Mouse (Mus musculus): ENCODE data around the gene Sacs. TPM values are rescaled to one million over a fixed set of nuclear protein-coding genes. Genes with fewer than 3 reads are reported as not detected.
"Not testable (repeated sequence)": the region's sequence is repeated elsewhere in the genome, so short reads cannot be mapped to it uniquely, and the experiment has no call there.

Gene Sacs
- polyA plus RNA-seq (2015; fragmentation: Nextera tagmentation; extraction: Ambion mirVana): 1.1 and 1.3 TPM in 2 replicates

GRCm38 (mm10) chr14:61137994-61138726 lies at the start of gene Sacs:
Gene Sacs, plus strand, starts transcription at chr14:61138457.
- peak within 1 kb of the TSS; percentile 31 for H3K4me3 ChIP-seq (replicated peaks)
- 12% methylated on average over 23 of the region's 23 CpGs for WGBS (ENCODE audit: insufficient replicate concordance)
- no peaks in the 10 kb centered on the region for H3K9me3 ChIP-seq (replicated peaks)
- H3K36me3 ChIP-seq (replicated peaks): no peaks in the 10 kb centered on the region
- no peak within 1 kb of the TSS for H3K27ac ChIP-seq (replicated peaks)
- H3K9ac ChIP-seq: no peak within 1 kb of the TSS
- no peak for ATAC-seq (ENCODE audit: insufficient read depth)
- H3K27me3 ChIP-seq: peaks cover 24% of the 10 kb centered on the region
- H3K4me2 ChIP-seq: peak within 1 kb of the TSS; percentile 46
- H3K4me1 ChIP-seq (replicated peaks): no peaks in the 10 kb centered on the region

- Histone ChIP-seq H3K4me1 (replicated peaks) (no peaks in the 10 kb centered on the region), H3K4me2 (no peak overlapping the region), H3K27ac (replicated peaks) (no peak overlapping the region)
These were observed 47.3 kb upstream of the Sacs start for GRCm38 (mm10) chr14:61090955-61091354.

GRCm38 (mm10) chr14:61092073-61092472 lies 46.2 kb upstream of the Sacs start:
- H3K9me3 ChIP-seq (replicated peaks): no peaks in the 10 kb centered on the region
- 67% methylated on average over 3 of the region's 3 CpGs for WGBS (ENCODE audit: insufficient replicate concordance)
- H3K27ac ChIP-seq (replicated peaks): no peak overlapping the region
- H3K4me1 ChIP-seq (replicated peaks): no peaks in the 10 kb centered on the region
- H3K9ac ChIP-seq: no peak overlapping the region
- H3K27me3 ChIP-seq: no peaks in the 10 kb centered on the region
- ATAC-seq (ENCODE audit: insufficient read depth): no peak
- no peak overlapping the region for H3K4me2 ChIP-seq
- H3K4me3 ChIP-seq (replicated peaks): no peak overlapping the region
- no peaks in the 10 kb centered on the region for H3K36me3 ChIP-seq (replicated peaks)

More at GRCm38 (mm10) chr14:61090955-61091354, 47.3 kb upstream of the Sacs start:
- no peaks in the 10 kb centered on the region for H3K9me3 ChIP-seq (replicated peaks)
- WGBS (ENCODE audit: insufficient replicate concordance): 63% methylated on average over 5 of the region's 5 CpGs
- no peaks in the 10 kb centered on the region for H3K36me3 ChIP-seq (replicated peaks)
- no peaks in the 10 kb centered on the region for H3K27me3 ChIP-seq
- no peak for ATAC-seq (ENCODE audit: insufficient read depth)
- H3K9ac ChIP-seq: no peak overlapping the region
- no peak overlapping the region for H3K4me3 ChIP-seq (replicated peaks)

- Histone ChIP-seq H3K9ac (no peak overlapping the region), H3K27me3 (no peaks in the 10 kb centered on the region), H3K36me3 (replicated peaks) (no peaks in the 10 kb centered on the region), H3K9me3 (replicated peaks) (no peaks in the 10 kb centered on the region), H3K4me2 (no peak overlapping the region), H3K4me3 (replicated peaks) (no peak overlapping the region), H3K27ac (replicated peaks) (peak overlapping the region; percentile 58; the same call in 1 of the 2 replicates), H3K4me1 (replicated peaks) (no peaks in the 10 kb centered on the region)
- ATAC-seq (ENCODE audit: insufficient read depth): peak; percentile 72; the same call in 1 of the 2 replicates
- 57% methylated on average over 12 of the region's 12 CpGs for WGBS (ENCODE audit: insufficient replicate concordance)
These were observed 40.2 kb upstream of the Sacs start for GRCm38 (mm10) chr14:61097974-61098625.

GRCm38 (mm10) chr14:61100736-61101135 lies 37.5 kb upstream of the Sacs start:
- Histone ChIP-seq H3K4me1 (replicated peaks) (no peaks in the 10 kb centered on the region), H3K9ac (no peak overlapping the region), H3K27ac (replicated peaks) (no peak overlapping the region), H3K27me3 (no peaks in the 10 kb centered on the region), H3K36me3 (replicated peaks) (no peaks in the 10 kb centered on the region), H3K4me2 (no peak overlapping the region), H3K9me3 (replicated peaks) (no peaks in the 10 kb centered on the region), H3K4me3 (replicated peaks) (no peak overlapping the region)
- 65% methylated on average over 6 of the region's 6 CpGs for WGBS (ENCODE audit: insufficient replicate concordance)
- ATAC-seq (ENCODE audit: insufficient read depth): no peak

GRCm38 (mm10) chr14:61106404-61106803 lies 31.9 kb upstream of the Sacs start:
- Histone ChIP-seq H3K4me1 (replicated peaks) (0 out of 2 replicates have a peak, but pooled peaks cover 2% of the 10 kb centered on the region), H3K9me3 (replicated peaks) (no peaks in the 10 kb centered on the region), H3K36me3 (replicated peaks) (no peaks in the 10 kb centered on the region), H3K4me2 (no peak overlapping the region), H3K4me3 (replicated peaks) (no peak overlapping the region), H3K27me3 (no peaks in the 10 kb centered on the region), H3K27ac (replicated peaks) (no peak overlapping the region), H3K9ac (no peak overlapping the region)
- WGBS (ENCODE audit: insufficient replicate concordance): 61% methylated on average over 8 of the region's 8 CpGs
- no peak for ATAC-seq (ENCODE audit: insufficient read depth)

GRCm38 (mm10) chr14:61108625-61109024 lies 29.6 kb upstream of the Sacs start:
- 0 out of 2 replicates have a peak, but pooled peaks cover 2% of the 10 kb centered on the region for H3K4me1 ChIP-seq (replicated peaks)
- no peaks in the 10 kb centered on the region for H3K36me3 ChIP-seq (replicated peaks)
- WGBS (ENCODE audit: insufficient replicate concordance): 68% methylated on average over 2 of the region's 2 CpGs
- H3K4me3 ChIP-seq (replicated peaks): no peak overlapping the region
- H3K9me3 ChIP-seq (replicated peaks): no peaks in the 10 kb centered on the region
- no peak overlapping the region for H3K4me2 ChIP-seq
- H3K9ac ChIP-seq: no peak overlapping the region
- ATAC-seq (ENCODE audit: insufficient read depth): no peak
- no peak overlapping the region for H3K27ac ChIP-seq (replicated peaks)
- no peaks in the 10 kb centered on the region for H3K27me3 ChIP-seq

- Histone ChIP-seq H3K9ac (no peak overlapping the region), H3K4me1 (replicated peaks) (no peaks in the 10 kb centered on the region), H3K4me3 (replicated peaks) (no peak overlapping the region), H3K27me3 (no peaks in the 10 kb centered on the region), H3K4me2 (no peak overlapping the region), H3K9me3 (replicated peaks) (no peaks in the 10 kb centered on the region), H3K27ac (replicated peaks) (no peak overlapping the region), H3K36me3 (replicated peaks) (no peaks in the 10 kb centered on the region)
- no peak for ATAC-seq (ENCODE audit: insufficient read depth)
- 5% methylated on average over 11 of the region's 11 CpGs for WGBS (ENCODE audit: insufficient replicate concordance)
These were observed 25.9 kb upstream of the Sacs start for GRCm38 (mm10) chr14:61112404-61112803.

GRCm38 (mm10) chr14:61124755-61125154 lies 13.5 kb upstream of the Sacs start:
- Histone ChIP-seq H3K36me3 (replicated peaks) (no peaks in the 10 kb centered on the region), H3K4me3 (replicated peaks) (no peak overlapping the region), H3K4me1 (replicated peaks) (no peaks in the 10 kb centered on the region), H3K9me3 (replicated peaks) (no peaks in the 10 kb centered on the region), H3K27me3 (no peaks in the 10 kb centered on the region), H3K9ac (no peak overlapping the region), H3K27ac (replicated peaks) (peak overlapping the region; percentile 48), H3K4me2 (no peak overlapping the region)
- WGBS (ENCODE audit: insufficient replicate concordance): 64% methylated on average over 5 of the region's 5 CpGs
- ATAC-seq (ENCODE audit: insufficient read depth): peak; percentile 67

GRCm38 (mm10) chr14:61125201-61125600 lies 13.1 kb upstream of the Sacs start:
- Histone ChIP-seq H3K9ac (no peak overlapping the region), H3K27me3 (no peaks in the 10 kb centered on the region), H3K9me3 (replicated peaks) (no peaks in the 10 kb centered on the region), H3K4me3 (replicated peaks) (no peak overlapping the region), H3K4me1 (replicated peaks) (no peaks in the 10 kb centered on the region), H3K4me2 (no peak overlapping the region), H3K36me3 (replicated peaks) (no peaks in the 10 kb centered on the region), H3K27ac (replicated peaks) (peak overlapping the region; percentile 48; the same call in 1 of the 2 replicates)
- peak; percentile 58; the same call in 1 of the 2 replicates for ATAC-seq (ENCODE audit: insufficient read depth)
- 63% methylated on average over 6 of the region's 6 CpGs for WGBS (ENCODE audit: insufficient replicate concordance)

- H3K9me3 ChIP-seq (replicated peaks); H3K4me1 ChIP-seq (replicated peaks); H3K36me3 ChIP-seq (replicated peaks); H3K4me3 ChIP-seq (replicated peaks); H3K9ac ChIP-seq; H3K27me3 ChIP-seq; H3K27ac ChIP-seq (replicated peaks); ATAC-seq (ENCODE audit: insufficient read depth); H3K4me2 ChIP-seq: not testable (repeated sequence)
- 53% methylated on average over 6 of the region's 6 CpGs for WGBS (ENCODE audit: insufficient replicate concordance)
These were observed 10.9 kb upstream of the Sacs start for GRCm38 (mm10) chr14:61127365-61127764.
